In the genomic region with DNA sequence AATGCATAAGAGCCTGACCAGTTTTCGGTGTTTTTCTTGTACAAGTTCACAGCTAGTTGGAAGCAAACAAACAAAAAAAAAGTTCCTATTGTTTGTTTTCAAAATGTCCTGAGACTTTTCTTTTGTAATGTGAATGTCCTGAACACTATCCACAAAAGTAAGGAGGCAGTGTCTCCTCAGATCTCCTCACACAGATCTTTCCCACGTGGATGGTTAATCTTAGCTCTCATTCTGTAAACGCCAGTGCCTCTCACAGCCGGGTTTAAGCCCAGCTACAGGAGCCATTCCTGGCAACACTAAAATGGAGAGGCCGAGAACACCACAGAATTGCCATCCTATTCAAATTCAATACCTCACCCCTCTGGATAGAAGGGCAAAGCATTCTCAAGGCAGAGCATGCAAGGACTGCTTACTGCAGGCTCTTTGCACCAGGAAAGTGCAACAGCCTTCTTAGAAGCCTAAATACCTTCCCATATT, we compare ENCODE assay signal across 14 mouse cellular contexts.
DNase-seq lines count a peak whose midpoint lies in the region; ATAC-seq and TF ChIP-seq lines count a peak whose summit lies in the region.
"Had no signal": no experiment of that assay in that cellular context is flagged by ENCODE, and none has a peak within 500 bp of the region (broad histone marks: within the 10 kb centered on the region; RNA-seq: fewer than 3 reads in every experiment).

No protein-coding gene starts in this region.

- H3K4me3 ChIP-seq in embryonic facial prominence, embryonic 12.5 days: no peak overlapping the region
- no peak overlapping the region for H3K4me3 ChIP-seq in hindbrain, embryonic 15.5 days
- no peak overlapping the region for H3K4me3 ChIP-seq in midbrain, embryonic 14.5 days (replicated peaks; ENCODE audit: low read depth, low read length)
- no peak overlapping the region for H3K4me3 ChIP-seq in stomach, postnatal 0 days (ENCODE audit: low read depth, low read length)
- no peak overlapping the region for H3K4me3 ChIP-seq in cerebellum, adult 2 months (replicated peaks; ENCODE audit: insufficient read depth, low read depth, low read length)
- H3K4me3 ChIP-seq: erythroblast, embryonic 14.5 days; kidney, embryonic 15.5 days had no signal

- WGBS in embryonic facial prominence, embryonic 12.5 days: 13% methylated on average over 5 of the region's 5 CpGs
- WGBS in hindbrain, embryonic 15.5 days: 11% methylated on average over 5 of the region's 5 CpGs
- 3% methylated on average over 5 of the region's 5 CpGs for WGBS in midbrain, embryonic 14.5 days
- WGBS in stomach, postnatal 0 days: 41% methylated on average over 5 of the region's 5 CpGs
- WGBS in cerebellum, adult 2 months: 22% methylated on average over 5 of the region's 5 CpGs

- no peaks in the 10 kb centered on the region for H3K27me3 ChIP-seq in embryonic facial prominence, embryonic 12.5 days
- no peaks in the 10 kb centered on the region for H3K27me3 ChIP-seq in hindbrain, embryonic 15.5 days
- H3K27me3 ChIP-seq in midbrain, embryonic 14.5 days (ENCODE audit: control insufficient read depth, insufficient read depth, low read length): no peaks in the 10 kb centered on the region
- H3K27me3 ChIP-seq in stomach, postnatal 0 days (ENCODE audit: control insufficient read depth, insufficient read depth, low read length): no peaks in the 10 kb centered on the region
- no peaks in the 10 kb centered on the region for H3K27me3 ChIP-seq in cerebellum, adult 2 months (ENCODE audit: control insufficient read depth, insufficient read depth, low read length)

- no peaks in the 10 kb centered on the region for H3K36me3 ChIP-seq in embryonic facial prominence, embryonic 12.5 days
- no peaks in the 10 kb centered on the region for H3K36me3 ChIP-seq in hindbrain, embryonic 15.5 days
- H3K36me3 ChIP-seq in midbrain, embryonic 14.5 days (ENCODE audit: control insufficient read depth, insufficient read depth, low read length): no peaks in the 10 kb centered on the region
- H3K36me3 ChIP-seq in stomach, postnatal 0 days (ENCODE audit: control insufficient read depth, insufficient read depth, low read length): no peaks in the 10 kb centered on the region
- H3K36me3 ChIP-seq: kidney, embryonic 15.5 days had no signal

- no peak for TF ChIP-seq CTCF in stomach, postnatal 0 days (IDR thresholded peaks at IDR 0.05; ENCODE audit: low read depth)
- no peak for TF ChIP-seq CTCF in cerebellum, adult 2 months (IDR thresholded peaks at IDR 0.05; ENCODE audit: borderline replicate concordance, insufficient read depth, low read depth, low read length)

- peaks cover 21% of the 10 kb centered on the region for H3K4me1 ChIP-seq in embryonic facial prominence, embryonic 12.5 days
- peaks cover 19% of the 10 kb centered on the region for H3K4me1 ChIP-seq in hindbrain, embryonic 15.5 days (replicated peaks)
- H3K4me1 ChIP-seq in midbrain, embryonic 14.5 days (ENCODE audit: control insufficient read depth, insufficient read depth, low read length): peaks cover 18% of the 10 kb centered on the region
- H3K4me1 ChIP-seq in stomach, postnatal 0 days (replicated peaks; ENCODE audit: control insufficient read depth, insufficient read depth): no peaks in the 10 kb centered on the region
- no peaks in the 10 kb centered on the region for H3K4me1 ChIP-seq in cerebellum, adult 2 months (ENCODE audit: control insufficient read depth, insufficient read depth, low read length)

- no peak for DNase-seq in frontal cortex, postnatal 14 days (ENCODE audit: low spot score in 2 of 2)
- peak; percentile 63 for DNase-seq in midbrain, embryonic 14.5 days
- DNase-seq in stomach, postnatal 0 days (ENCODE audit: low spot score): no peak
- no peak for DNase-seq in cerebellum, adult 2 months
- DNase-seq: cerebellum, adult 9-10 months; gastrocnemius, postnatal 14 days; heart, postnatal 36 days had no signal

- no peak for TF ChIP-seq POLR2A in cerebellum, adult 2 months (IDR thresholded peaks at IDR 0.05; ENCODE audit: borderline replicate concordance, insufficient read depth, low read length)

- ATAC-seq in frontal cortex, adult (ENCODE audit: low TSS enrichment): peak; percentile 34; the same call in 1 of the 2 replicates
- no peak for ATAC-seq in embryonic facial prominence, embryonic 12.5 days (ENCODE audit: insufficient number of reproducible peaks, insufficient read depth, low FRiP score, low TSS enrichment)
- 0 out of 2 replicates have a peak, but pooled peaks have one; percentile 23 for ATAC-seq in hindbrain, embryonic 15.5 days (ENCODE audit: low FRiP score, low read depth)
- peak; percentile 43; the same call in 1 of the 2 replicates for ATAC-seq in midbrain, embryonic 14.5 days (ENCODE audit: low FRiP score, low TSS enrichment)
- no peak for ATAC-seq in erythroblast, adult 5-6 weeks (replicated peaks; ENCODE audit: low FRiP score, poor library complexity, severe bottlenecking)
- no peak for ATAC-seq in stomach, postnatal 0 days (ENCODE audit: low FRiP score, low TSS enrichment)
- ATAC-seq: lung, postnatal 0 days had no signal

- TF ChIP-seq EP300 in stomach, postnatal 0 days (optimal IDR thresholded peaks at IDR 0.05): no peak

- H3K27ac ChIP-seq in embryonic facial prominence, embryonic 12.5 days: peak overlapping the region; percentile 65
- peak overlapping the region; percentile 35; the same call in 1 of the 2 replicates for H3K27ac ChIP-seq in hindbrain, embryonic 15.5 days (replicated peaks)
- H3K27ac ChIP-seq in midbrain, embryonic 14.5 days (replicated peaks; ENCODE audit: low read depth, low read length): peak overlapping the region; percentile 27
- H3K27ac ChIP-seq in stomach, postnatal 0 days (replicated peaks): no peak overlapping the region
- no peak overlapping the region for H3K27ac ChIP-seq in cerebellum, adult 2 months (ENCODE audit: insufficient read depth, low read length)
- H3K27ac ChIP-seq: kidney, embryonic 15.5 days had no signal

- H3K4me2 ChIP-seq in embryonic facial prominence, embryonic 12.5 days (replicated peaks): no peak overlapping the region
- H3K4me2 ChIP-seq in hindbrain, embryonic 15.5 days: no peak overlapping the region
- H3K4me2 ChIP-seq in midbrain, embryonic 14.5 days (ENCODE audit: low read length): no peak overlapping the region
- H3K4me2 ChIP-seq in stomach, postnatal 0 days (replicated peaks; ENCODE audit: low read depth): no peak overlapping the region
- H3K4me2 ChIP-seq: kidney, embryonic 15.5 days had no signal

- H3K9ac ChIP-seq in embryonic facial prominence, embryonic 12.5 days: no peak overlapping the region
- H3K9ac ChIP-seq in hindbrain, embryonic 15.5 days: 0 out of 2 replicates have a peak overlapping the region, but pooled peaks have one; percentile 11
- no peak overlapping the region for H3K9ac ChIP-seq in midbrain, embryonic 14.5 days (replicated peaks; ENCODE audit: low read length)
- no peak overlapping the region for H3K9ac ChIP-seq in stomach, postnatal 0 days (ENCODE audit: low read length)
- H3K9ac ChIP-seq: kidney, embryonic 15.5 days had no signal

- no peaks in the 10 kb centered on the region for H3K9me3 ChIP-seq in embryonic facial prominence, embryonic 12.5 days
- no peaks in the 10 kb centered on the region for H3K9me3 ChIP-seq in hindbrain, embryonic 15.5 days
- no peaks in the 10 kb centered on the region for H3K9me3 ChIP-seq in midbrain, embryonic 14.5 days (ENCODE audit: control insufficient read depth, low read length)
- H3K9me3 ChIP-seq in stomach, postnatal 0 days (ENCODE audit: control insufficient read depth, low read length): no peaks in the 10 kb centered on the region
- H3K9me3 ChIP-seq: kidney, embryonic 15.5 days had no signal

Comparison
In these comparisons a context has a peak if more than half of its experiments do, and no peak if none do; other contexts are left out.
1. ATAC-seq: peak in frontal cortex, adult (single experiment), hindbrain, embryonic 15.5 days (single experiment) and midbrain, embryonic 14.5 days (single experiment); none in embryonic facial prominence, embryonic 12.5 days (single experiment), erythroblast, adult 5-6 weeks (single experiment) and stomach, postnatal 0 days (single experiment).
2. H3K27ac ChIP-seq: peak in embryonic facial prominence, embryonic 12.5 days (single experiment), hindbrain, embryonic 15.5 days (single experiment) and midbrain, embryonic 14.5 days (single experiment); none in stomach, postnatal 0 days (single experiment) and cerebellum, adult 2 months (single experiment).